Mouse (Mus musculus) C2C12 (cell line): ENCODE data around the gene Psenen.

Experiments
- CEBPB ChIP-seq: IDR thresholded peaks from one replicate; pipeline ENCODE4 v1.6.1; 2011; ENCODE audit warnings: low read depth, mild to moderate bottlenecking, control low read depth, moderate library complexity
- CTCF ChIP-seq: IDR thresholded peaks from one replicate; pipeline ENCODE4 v1.5.1; 2011; ENCODE audit not compliant: control insufficient read depth, insufficient read depth, insufficient read length
- FOSL1 ChIP-seq: IDR thresholded peaks from one replicate; pipeline ENCODE4 v1.8.0; 2011; ENCODE audit warnings: mild to moderate bottlenecking, low read length; ENCODE audit not compliant: poor library complexity, insufficient read depth, severe bottlenecking
- MAX ChIP-seq: IDR thresholded peaks from one replicate; pipeline ENCODE4 v1.6.1; 2011; ENCODE audit warnings: mild to moderate bottlenecking, control low read depth
- MYOD1 ChIP-seq: IDR thresholded peaks from one replicate; pipeline ENCODE4 v1.6.1; 2011; ENCODE audit warnings: low read depth; ENCODE audit not compliant: control insufficient read depth, insufficient read length
- MYOG ChIP-seq: IDR thresholded peaks from one replicate; pipeline ENCODE4 v1.6.1; 2011; ENCODE audit not compliant: control insufficient read depth, insufficient read length; ENCODE audit errors: extremely low read depth
- USF1 ChIP-seq: IDR thresholded peaks from one replicate; pipeline ENCODE4 v1.6.1; 2011; ENCODE audit warnings: low read depth, mild to moderate bottlenecking, control low read depth, moderate library complexity

GRCm38 (mm10) chr7:30581547-30581946, 18.1 kb upstream of the Psenen start:
- TF ChIP-seq MAX = no peak
- TF ChIP-seq CTCF = no peak
- TF ChIP-seq MYOG = no peak
- TF ChIP-seq USF1 = no peak
- TF ChIP-seq CEBPB = no peak
- TF ChIP-seq MYOD1 = no peak
- no peak for TF ChIP-seq FOSL1
